Mouse (Mus musculus) embryonic facial prominence, embryonic 14.5 days (tissue): ENCODE results near the gene Dnmt3l. TPM values are rescaled to one million over a fixed set of nuclear protein-coding genes. Genes with fewer than 3 reads are reported as not detected.
"Not testable (repeated sequence)": the region's sequence is repeated elsewhere in the genome, so short reads cannot be mapped to it uniquely, and the experiment has no call there.

ENCODE experiments used
- ATAC-seq: fragments of 200-750 bp; cut with Nextera tagmentation; 2 replicates; pipeline ENCODE4 v1.8.0; 2017; ENCODE audit warnings: low read depth, moderate number of reproducible peaks, moderate TSS enrichment
- DNase-seq: peaks from one replicate; pipeline ENCODE4 v3.0.0-alpha.2; 2015; ENCODE audit warnings: low spot score
- H3K27ac ChIP-seq: fragments of 300-500 bp; sonication (generic); replicated peaks from 2 replicates; pipeline ENCODE4 v1.5.1; 2014; ENCODE audit warnings: low read depth, mild to moderate bottlenecking, low read length, moderate library complexity
- H3K27me3 ChIP-seq: fragments of 300-500 bp; sonication (generic); replicated peaks from 2 replicates; pipeline ENCODE4 v1.6.1; 2014; ENCODE audit warnings: low read length; ENCODE audit not compliant: control insufficient read depth, insufficient read depth
- H3K36me3 ChIP-seq: fragments of 300-500 bp; sonication (generic); 2 replicates; pipeline ENCODE4 v1.6.1; 2014; ENCODE audit warnings: low read length, mixed read lengths; ENCODE audit not compliant: control insufficient read depth, insufficient read depth
- H3K4me1 ChIP-seq: fragments of 300-500 bp; sonication (generic); 2 replicates; pipeline ENCODE4 v1.6.1; 2014; ENCODE audit warnings: antibody characterized with exemption, low read length; ENCODE audit not compliant: control insufficient read depth, insufficient read depth
- H3K4me2 ChIP-seq: fragments of 300-500 bp; sonication (generic); 2 replicates; pipeline ENCODE4 v1.6.1; 2014; ENCODE audit warnings: low read depth, mild to moderate bottlenecking, low read length, moderate library complexity, mixed read lengths
- H3K4me3 ChIP-seq: fragments of 300-500 bp; sonication (generic); 2 replicates; pipeline ENCODE4 v1.5.1; 2014; ENCODE audit warnings: low read depth, mild to moderate bottlenecking, low read length
- H3K9ac ChIP-seq: fragments of 300-500 bp; sonication (generic); 2 replicates; pipeline ENCODE4 v1.6.1; 2014; ENCODE audit warnings: low read depth, mild to moderate bottlenecking, low read length, moderate library complexity, mixed read lengths
- H3K9me3 ChIP-seq: fragments of 300-500 bp; sonication (generic); 2 replicates; pipeline ENCODE4 v1.6.1; 2016; ENCODE audit warnings: low read length; ENCODE audit not compliant: control insufficient read depth
- whole genome bisulfite sequencing: fragments of 180-500 bp; shearing (Covaris S2); extraction: QIAGEN DNeasy Blood & Tissue Kit; methylation state at CpG from one replicate; pipeline ENCODE4 v1.1.7; 2014; 5-methylcytosine and 5-hydroxymethylcytosine counted together
- polyA plus RNA-seq: library from polyadenylated mRNA; unstranded; fragments of >200 nt; fragmentation: Nextera tagmentation; extraction: Ambion mirVana; gene quantifications from 2 replicates; pipeline ENCODE4 v1.2.1, GENCODE M21; 2014

Gene Dnmt3l
- polyA plus RNA-seq, 1 experiment from 2014 or later = not detected

DNA sequence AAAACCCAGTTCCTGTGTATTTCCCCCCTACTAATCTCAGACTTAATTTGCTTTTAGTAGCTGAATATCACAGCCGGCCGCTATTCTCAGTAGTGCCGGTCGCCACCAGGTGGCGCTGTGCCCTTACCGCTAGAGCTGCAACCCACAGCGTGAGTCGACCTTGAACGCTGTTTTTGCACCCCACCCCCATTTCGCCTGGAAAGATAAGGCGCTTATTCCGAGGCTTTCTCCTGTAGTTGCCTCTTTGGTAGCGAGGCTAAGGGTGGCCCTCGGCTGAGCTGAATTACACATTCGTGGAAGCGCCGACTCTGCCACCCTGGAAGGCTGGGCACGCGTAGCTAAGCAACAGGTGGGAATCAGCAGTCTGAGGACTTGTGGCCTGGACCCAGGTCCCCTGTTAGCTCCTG lies 22.9 kb upstream of the Dnmt3l start:
- WGBS = 16% methylated on average over 19 of the region's 19 CpGs
- ATAC-seq = peak; percentile 84; the same call in 1 of the 2 replicates
- peak overlapping the region; percentile 7; the same call in 1 of the 2 replicates for H3K4me3 ChIP-seq
- DNase-seq = peak; percentile 89
- H3K27ac ChIP-seq = no peak overlapping the region
- no peaks in the 10 kb centered on the region for H3K27me3 ChIP-seq
- no peaks in the 10 kb centered on the region for H3K9me3 ChIP-seq
- H3K4me2 ChIP-seq = peak overlapping the region; percentile 43
- H3K4me1 ChIP-seq = no peaks in the 10 kb centered on the region
- H3K9ac ChIP-seq = no peak overlapping the region
- H3K36me3 ChIP-seq = no peaks in the 10 kb centered on the region

DNA sequence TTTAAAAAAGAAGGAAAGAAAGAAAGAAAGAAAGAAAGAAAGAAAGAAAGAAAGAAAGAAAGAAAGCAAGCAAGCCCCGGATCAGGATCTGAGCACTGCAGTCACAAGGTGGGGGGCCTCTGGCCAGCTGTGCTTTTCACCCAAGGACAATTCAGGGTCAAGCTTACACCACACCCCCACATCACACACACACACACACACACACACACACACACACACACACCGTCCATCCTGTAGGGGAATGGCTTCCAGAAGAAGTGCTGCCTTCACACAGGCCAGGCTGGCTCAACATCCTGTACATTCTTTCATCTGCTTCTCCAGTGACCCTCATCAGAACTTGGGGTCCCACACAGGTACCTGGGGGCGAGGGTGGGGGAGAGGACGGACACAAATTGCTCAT lies 22.5 kb upstream of the Dnmt3l start:
- no peaks in the 10 kb centered on the region for H3K4me1 ChIP-seq
- no peak overlapping the region for H3K4me2 ChIP-seq
- DNase-seq = no peak
- no peaks in the 10 kb centered on the region for H3K27me3 ChIP-seq
- no peak overlapping the region for H3K9ac ChIP-seq
- WGBS = 82% methylated on average over 4 of the region's 4 CpGs
- H3K36me3 ChIP-seq = no peaks in the 10 kb centered on the region
- no peak overlapping the region for H3K4me3 ChIP-seq
- ATAC-seq = no peak
- no peak overlapping the region for H3K27ac ChIP-seq
- H3K9me3 ChIP-seq = no peaks in the 10 kb centered on the region

DNA sequence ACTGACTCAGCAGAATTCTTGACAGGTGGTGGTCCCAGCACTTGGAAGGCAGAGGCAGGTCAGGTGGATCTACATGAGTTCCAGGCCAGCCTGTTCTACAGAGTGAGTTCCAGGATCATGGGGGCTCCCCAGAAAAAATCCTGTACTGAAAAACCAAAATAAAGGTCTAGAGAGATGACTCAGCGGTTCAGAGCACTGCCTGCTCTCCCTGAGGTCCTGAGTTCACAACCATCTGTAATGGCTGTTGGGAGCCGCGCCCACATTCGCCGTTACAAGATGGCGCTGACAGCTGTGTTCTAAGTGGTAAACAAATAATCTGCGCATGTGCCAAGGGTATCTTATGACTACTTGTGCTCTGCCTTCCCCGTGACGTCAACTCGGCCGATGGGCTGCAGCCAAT lies 21.8 kb upstream of the Dnmt3l start:
- not testable (repeated sequence) for H3K36me3 ChIP-seq, ATAC-seq, H3K4me2 ChIP-seq, DNase-seq, H3K9me3 ChIP-seq, H3K4me3 ChIP-seq, H3K9ac ChIP-seq, H3K4me1 ChIP-seq, H3K27ac ChIP-seq, H3K27me3 ChIP-seq
- 100% methylated on average over 6 of the region's 11 CpGs for WGBS

DNA sequence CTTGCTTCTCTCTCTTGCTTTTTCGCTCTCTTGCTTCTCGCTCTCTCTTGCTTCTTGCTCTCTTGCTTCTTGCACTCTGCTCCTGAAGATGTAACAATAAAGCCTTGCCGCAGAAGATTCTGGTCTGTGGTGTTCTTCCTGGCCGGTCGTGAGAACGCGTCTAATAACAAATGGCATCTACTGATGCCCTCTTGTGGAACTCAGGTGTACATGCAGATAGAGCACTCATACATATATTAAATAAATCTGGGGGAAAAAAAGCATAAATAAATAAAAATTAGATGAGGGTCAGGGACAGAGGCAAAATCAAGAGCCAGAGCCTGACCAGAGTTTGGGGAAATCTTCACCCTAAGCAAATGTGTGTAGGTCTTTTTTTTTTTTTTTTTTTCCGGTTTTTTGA lies 16.3 kb upstream of the Dnmt3l start:
- 75% methylated on average over 6 of the region's 8 CpGs for WGBS
- ATAC-seq, H3K4me3 ChIP-seq, DNase-seq, H3K9me3 ChIP-seq, H3K9ac ChIP-seq, H3K27me3 ChIP-seq, H3K27ac ChIP-seq, H3K36me3 ChIP-seq, H3K4me1 ChIP-seq, H3K4me2 ChIP-seq: not testable (repeated sequence)

DNA sequence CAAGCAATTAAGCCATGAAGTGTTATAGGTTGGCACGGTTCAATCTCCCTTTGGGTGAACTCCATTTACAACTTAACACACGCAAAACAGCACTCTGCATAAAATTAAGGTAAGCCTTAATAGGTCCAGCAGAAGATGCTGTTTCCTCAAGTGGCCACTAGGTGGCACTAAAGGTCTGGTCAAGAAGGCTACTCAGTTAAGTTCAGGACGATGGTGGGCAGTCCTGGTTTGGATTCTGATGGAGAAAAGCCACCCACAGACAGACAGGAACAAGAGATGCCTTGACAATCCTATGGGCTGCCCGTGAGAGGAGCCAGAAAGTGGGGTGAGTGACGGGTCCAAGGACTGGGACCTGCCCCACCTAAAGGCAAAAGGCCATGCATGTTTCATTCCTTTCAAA lies 13.6 kb upstream of the Dnmt3l start:
- Histone ChIP-seq H3K9me3 (no peaks in the 10 kb centered on the region), H3K4me1 (no peaks in the 10 kb centered on the region), H3K36me3 (no peaks in the 10 kb centered on the region), H3K27me3 (no peaks in the 10 kb centered on the region), H3K4me3 (no peak overlapping the region), H3K9ac (no peak overlapping the region), H3K4me2 (no peak overlapping the region), H3K27ac (no peak overlapping the region)
- WGBS = 6% methylated on average over 5 of the region's 5 CpGs
- peak; percentile 82 for ATAC-seq
- peak; percentile 89 for DNase-seq

GRCm38 (mm10) chr10:78029080-78029479 lies 12.7 kb upstream of the Dnmt3l start:
- no peak overlapping the region for H3K27ac ChIP-seq

DNA sequence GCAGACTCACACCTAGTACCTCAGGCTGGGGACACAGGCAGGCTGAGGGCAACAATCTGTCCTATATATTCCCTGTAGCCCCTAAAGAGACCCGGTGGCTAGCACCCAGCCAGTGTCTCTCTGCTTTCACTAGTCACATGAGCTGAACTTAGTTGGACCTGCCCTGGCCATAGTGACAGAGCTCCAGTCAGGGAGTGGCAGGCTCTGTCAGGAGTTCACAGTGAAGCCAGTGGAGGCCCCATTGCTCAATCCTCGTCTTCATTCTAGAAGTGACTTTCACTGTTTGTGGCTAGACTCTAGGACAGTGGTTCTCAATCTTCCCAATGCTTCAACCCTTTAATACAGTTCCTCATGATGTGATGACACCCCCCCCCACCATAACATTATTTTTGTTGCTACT lies 9.8 kb upstream of the Dnmt3l start:
- no peak overlapping the region for H3K27ac ChIP-seq
- no peaks in the 10 kb centered on the region for H3K4me1 ChIP-seq
- H3K36me3 ChIP-seq = no peaks in the 10 kb centered on the region
- DNase-seq (no peak), ATAC-seq (no peak)
- no peak overlapping the region for H3K4me2 ChIP-seq
- 64% methylated on average over 2 of the region's 2 CpGs for WGBS
- H3K27me3 ChIP-seq = no peaks in the 10 kb centered on the region
- H3K4me3 ChIP-seq = no peak overlapping the region
- no peak overlapping the region for H3K9ac ChIP-seq
- H3K9me3 ChIP-seq = no peaks in the 10 kb centered on the region

More at GRCm38 (mm10) chr10:78029080-78029479, 12.7 kb upstream of the Dnmt3l start:
- ATAC-seq = no peak
- Histone ChIP-seq H3K9me3 (no peaks in the 10 kb centered on the region), H3K9ac (no peak overlapping the region), H3K36me3 (no peaks in the 10 kb centered on the region), H3K4me1 (no peaks in the 10 kb centered on the region), H3K4me3 (no peak overlapping the region), H3K4me2 (no peak overlapping the region), H3K27me3 (no peaks in the 10 kb centered on the region)
- 79% methylated on average over 1 of the region's 1 CpGs for WGBS
- no peak for DNase-seq

- Histone ChIP-seq H3K4me1 (no peaks in the 10 kb centered on the region), H3K4me2 (no peak overlapping the region), H3K4me3 (no peak overlapping the region), H3K36me3 (no peaks in the 10 kb centered on the region), H3K27ac (no peak overlapping the region), H3K9ac (no peak overlapping the region), H3K27me3 (no peaks in the 10 kb centered on the region), H3K9me3 (no peaks in the 10 kb centered on the region)
- DNase-seq = no peak
- WGBS = 75% methylated on average over 4 of the region's 4 CpGs
- ATAC-seq = no peak
Observed at GRCm38 (mm10) chr10:78037139-78037538, 4.6 kb upstream of the Dnmt3l start.

GRCm38 (mm10) chr10:78042096-78042495 lies 349 bp downstream of the Dnmt3l start:
- ATAC-seq (no peak), DNase-seq (no peak)
- no peaks in the 10 kb centered on the region for H3K36me3 ChIP-seq
- 42% methylated on average over 7 of the region's 7 CpGs for WGBS
- H3K27ac ChIP-seq = no peak overlapping the region
- no peaks in the 10 kb centered on the region for H3K9me3 ChIP-seq
- no peak overlapping the region for H3K9ac ChIP-seq
- no peak overlapping the region for H3K4me2 ChIP-seq
- H3K27me3 ChIP-seq = no peaks in the 10 kb centered on the region
- no peak overlapping the region for H3K4me3 ChIP-seq
- peaks cover 7% of the 10 kb centered on the region; the same call in 1 of the 2 replicates for H3K4me1 ChIP-seq
